Mouse (Mus musculus) right cerebral cortex, postnatal 10 days (tissue): ENCODE data around the gene Gm49396.

Source experiments
- DNase-seq, 2 experiments: peaks; one replicate each; pipeline ENCODE4 v3.0.0; 2021; ENCODE audit warnings: low spot score in 2 of 2

Gm49396 gene

GRCm38 (mm10) chr7:30552102-30553020 is 10.8 kb upstream of the Gm49396 start, which contains the start of the genes Hspb6 and Proser3:
Hspb6 (plus strand) TSS chr7:30552178.
Proser3 (minus strand) TSS chr7:30552299.
- peak; percentile 99 for DNase-seq

GRCm38 (mm10) chr7:30553021-30553589 is 10.0 kb upstream of the Gm49396 start:
- DNase-seq: peak in 1 of 2 experiments; percentile 63

- no peak for DNase-seq
These were observed 9.1 kb upstream of the Gm49396 start for GRCm38 (mm10) chr7:30553810-30554584.

GRCm38 (mm10) chr7:30556894-30557536 is 6.1 kb upstream of the Gm49396 start:
- peak in 1 of 2 experiments; percentile 33 for DNase-seq

GRCm38 (mm10) chr7:30557901-30558514 is 5.1 kb upstream of the Gm49396 start:
- no peak for DNase-seq

- DNase-seq: no peak
These were observed 4.3 kb upstream of the Gm49396 start for GRCm38 (mm10) chr7:30558656-30559442.

GRCm38 (mm10) chr7:30559443-30559954 is 3.6 kb upstream of the Gm49396 start, which contains the start of gene Lin37:
Lin37 (minus strand) TSS chr7:30559838.
- DNase-seq: peak; percentile 99

- no peak for DNase-seq
These were observed 2.8 kb upstream of the Gm49396 start for GRCm38 (mm10) chr7:30560296-30560695.

- DNase-seq: no peak
These were observed 523 bp upstream of the Gm49396 start for GRCm38 (mm10) chr7:30562526-30563116.

GRCm38 (mm10) chr7:30563906-30564280 is 749 bp downstream of the Gm49396 start:
- no peak for DNase-seq

- no peak for DNase-seq
These were observed 1.9 kb downstream of the Gm49396 start, which contains the start of gene Igflr1 for GRCm38 (mm10) chr7:30564970-30565571. Igflr1 (plus strand) TSS chr7:30565427.

GRCm38 (mm10) chr7:30566033-30566432 is 2.9 kb downstream of the Gm49396 start:
- no peak for DNase-seq

- no peak for DNase-seq
These were observed 4.4 kb downstream of the Gm49396 start for GRCm38 (mm10) chr7:30567555-30567954.

- no peak for DNase-seq
These were observed 9.2 kb downstream of the Gm49396 start for GRCm38 (mm10) chr7:30572389-30572788.

GRCm38 (mm10) chr7:30572969-30573368 is 9.8 kb downstream of the Gm49396 start:
- DNase-seq: no peak

GRCm38 (mm10) chr7:30579950-30580349 is 16.8 kb downstream of the Gm49396 start:
- DNase-seq: no peak

GRCm38 (mm10) chr7:30581547-30581946 is 18.4 kb downstream of the Gm49396 start:
- DNase-seq: no peak

GRCm38 (mm10) chr7:30584339-30584738 is 21.2 kb downstream of the Gm49396 start:
- DNase-seq: no peak

- no peak for DNase-seq
These were observed 22.0 kb downstream of the Gm49396 start for GRCm38 (mm10) chr7:30585170-30585569.
